Mouse (Mus musculus) heart, embryonic 14.5 days (tissue): ENCODE data around the gene Sstr4. TPM values are rescaled to one million over a fixed set of nuclear protein-coding genes. Genes with fewer than 3 reads are reported as not detected.

ENCODE experiments used
- ATAC-seq: fragments of 200-750 bp; cut with Nextera tagmentation; 2 replicates; pipeline ENCODE4 v1.8.0; 2017; ENCODE audit warnings: low read depth, moderate TSS enrichment; ENCODE audit not compliant: insufficient number of reproducible peaks, insufficient read depth, low FRiP score
- H3K27ac ChIP-seq, 2 experiments: fragments of 200-500 bp in 1 of 2; fragments of 300-500 bp in 1 of 2; sonication (generic) in 1 of 2; replicated peaks in 1 of 2; 2 replicates each; pipeline ENCODE4 v1.5.1; 2012 to 2014; ENCODE audit warnings: low read depth in 2 of 2, low read length in 2 of 2, control low read depth in 1 of 2, mild to moderate bottlenecking in 1 of 2, mixed read lengths in 1 of 2; ENCODE audit not compliant: control insufficient read depth in 1 of 2, insufficient read depth in 1 of 2
- H3K27me3 ChIP-seq: fragments of 300-500 bp; sonication (generic); 2 replicates; pipeline ENCODE4 v1.6.1; 2014; ENCODE audit warnings: mild to moderate bottlenecking, low read length, control low read depth; ENCODE audit not compliant: control insufficient read depth, insufficient read depth
- H3K36me3 ChIP-seq: fragments of 300-500 bp; sonication (generic); 2 replicates; pipeline ENCODE4 v1.6.1; 2014; ENCODE audit warnings: mild to moderate bottlenecking, control low read depth, low read length, mixed read lengths; ENCODE audit not compliant: control insufficient read depth, insufficient read depth
- H3K4me1 ChIP-seq, 2 experiments: fragments of 200-500 bp in 1 of 2; fragments of 300-500 bp in 1 of 2; sonication (generic) in 1 of 2; 2 replicates each; pipeline ENCODE4 v1.6.1; 2012 to 2014; ENCODE audit warnings: low read length in 2 of 2, control low read depth in 1 of 2, mixed read lengths in 1 of 2; ENCODE audit not compliant: control insufficient read depth in 2 of 2, insufficient read depth in 2 of 2
- H3K4me2 ChIP-seq: fragments of 300-500 bp; sonication (generic); 2 replicates; pipeline ENCODE4 v1.6.1; 2014; ENCODE audit warnings: mild to moderate bottlenecking, low read length
- H3K4me3 ChIP-seq, 2 experiments: fragments of 200-500 bp in 1 of 2; fragments of 300-500 bp in 1 of 2; sonication (generic) in 1 of 2; 2 replicates each; pipeline ENCODE4 v1.5.1; 2012 to 2014; ENCODE audit warnings: low read length in 2 of 2, mild to moderate bottlenecking in 2 of 2, control low read depth in 1 of 2, low read depth in 1 of 2, moderate library complexity in 1 of 2; ENCODE audit not compliant: control insufficient read depth in 1 of 2, insufficient read depth in 1 of 2
- H3K9ac ChIP-seq: fragments of 300-500 bp; sonication (generic); 2 replicates; pipeline ENCODE4 v1.6.1; 2014; ENCODE audit warnings: mild to moderate bottlenecking, low read length
- H3K9me3 ChIP-seq: fragments of 300-500 bp; sonication (generic); 2 replicates; pipeline ENCODE4 v1.6.1; 2016; ENCODE audit warnings: low read length, control low read depth; ENCODE audit not compliant: control insufficient read depth
- WGBS: fragments of 180-500 bp; shearing (Covaris S2); extraction: QIAGEN DNeasy Blood & Tissue Kit; methylation state at CpG from one replicate; pipeline ENCODE4 v1.1.7; 2014; 5-methylcytosine and 5-hydroxymethylcytosine counted together
- polyA plus RNA-seq: library from polyadenylated mRNA; unstranded; fragments of >200 nt; fragmentation: Nextera tagmentation; extraction: Ambion mirVana; gene quantifications from 2 replicates; pipeline ENCODE4 v1.2.1, GENCODE M21; 2014

Sstr4 gene
- polyA plus RNA-seq, 1 experiment from 2014 or later, result 1.5 TPM

- H3K4me2 ChIP-seq, result no peak overlapping the region
- H3K9me3 ChIP-seq, result no peaks in the 10 kb centered on the region
- no peak for ATAC-seq
- H3K4me3 ChIP-seq, result no peak overlapping the region
- H3K27me3 ChIP-seq, result no peaks in the 10 kb centered on the region
- WGBS, result 43% methylated on average over 1 of the region's 1 CpGs
- H3K9ac ChIP-seq, result no peak overlapping the region
- no peaks in the 10 kb centered on the region for H3K36me3 ChIP-seq
- H3K4me1 ChIP-seq, result no peaks in the 10 kb centered on the region
- H3K27ac ChIP-seq, result no peak overlapping the region
Measured at GRCm38 (mm10) chr2:148421112-148421511, 26.0 kb downstream of the Sstr4 start.

- H3K9ac ChIP-seq, result no peak overlapping the region
- no peak overlapping the region for H3K4me3 ChIP-seq
- no peak overlapping the region for H3K4me2 ChIP-seq
- no peaks in the 10 kb centered on the region for H3K9me3 ChIP-seq
- H3K27ac ChIP-seq, result no peak overlapping the region
- no peaks in the 10 kb centered on the region for H3K27me3 ChIP-seq
- no peaks in the 10 kb centered on the region for H3K4me1 ChIP-seq
- ATAC-seq, result no peak
- WGBS, result 71% methylated on average over 1 of the region's 1 CpGs
- H3K36me3 ChIP-seq, result no peaks in the 10 kb centered on the region
Measured at GRCm38 (mm10) chr2:148421706-148422105, 26.6 kb downstream of the Sstr4 start.

GRCm38 (mm10) chr2:148425709-148426382 lies 30.7 kb downstream of the Sstr4 start:
- Histone ChIP-seq H3K27ac (no peak overlapping the region), H3K9me3 (no peaks in the 10 kb centered on the region), H3K4me2 (no peak overlapping the region), H3K9ac (no peak overlapping the region), H3K4me1 (no peaks in the 10 kb centered on the region), H3K4me3 (no peak overlapping the region), H3K36me3 (no peaks in the 10 kb centered on the region), H3K27me3 (no peaks in the 10 kb centered on the region)
- 72% methylated on average over 5 of the region's 5 CpGs for WGBS
- no peak for ATAC-seq

- H3K4me2 ChIP-seq, result no peak overlapping the region
- H3K4me1 ChIP-seq, result no peaks in the 10 kb centered on the region
- no peaks in the 10 kb centered on the region for H3K36me3 ChIP-seq
- H3K9me3 ChIP-seq, result no peaks in the 10 kb centered on the region
- WGBS, result 81% methylated on average over 3 of the region's 3 CpGs
- no peak overlapping the region for H3K9ac ChIP-seq
- H3K27me3 ChIP-seq, result no peaks in the 10 kb centered on the region
- H3K27ac ChIP-seq, result no peak overlapping the region
- no peak for ATAC-seq
- H3K4me3 ChIP-seq, result no peak overlapping the region
Measured at GRCm38 (mm10) chr2:148427553-148427952, 32.4 kb downstream of the Sstr4 start.

- Histone ChIP-seq H3K27ac (no peak overlapping the region), H3K4me2 (no peak overlapping the region), H3K9ac (no peak overlapping the region), H3K9me3 (no peaks in the 10 kb centered on the region), H3K4me1 (no peaks in the 10 kb centered on the region), H3K27me3 (no peaks in the 10 kb centered on the region), H3K4me3 (no peak overlapping the region), H3K36me3 (no peaks in the 10 kb centered on the region)
- 67% methylated on average over 3 of the region's 3 CpGs for WGBS
- no peak for ATAC-seq
Measured at GRCm38 (mm10) chr2:148428523-148428922, 33.4 kb downstream of the Sstr4 start.

GRCm38 (mm10) chr2:148429001-148429505 lies 33.9 kb downstream of the Sstr4 start:
- H3K4me2 ChIP-seq, result no peak overlapping the region
- H3K27me3 ChIP-seq, result no peaks in the 10 kb centered on the region
- no peak overlapping the region for H3K4me3 ChIP-seq
- H3K4me1 ChIP-seq, result no peaks in the 10 kb centered on the region
- no peak overlapping the region for H3K9ac ChIP-seq
- H3K27ac ChIP-seq, result no peak overlapping the region
- H3K9me3 ChIP-seq, result no peaks in the 10 kb centered on the region
- no peaks in the 10 kb centered on the region for H3K36me3 ChIP-seq
- no peak for ATAC-seq

- no peak for ATAC-seq
- H3K27ac ChIP-seq, result no peak overlapping the region
- no peaks in the 10 kb centered on the region for H3K36me3 ChIP-seq
- H3K9me3 ChIP-seq, result no peaks in the 10 kb centered on the region
- no peaks in the 10 kb centered on the region for H3K4me1 ChIP-seq
- no peak overlapping the region for H3K4me2 ChIP-seq
- no peaks in the 10 kb centered on the region for H3K27me3 ChIP-seq
- WGBS, result 74% methylated on average over 4 of the region's 4 CpGs
- H3K9ac ChIP-seq, result no peak overlapping the region
- H3K4me3 ChIP-seq, result no peak overlapping the region
Measured at GRCm38 (mm10) chr2:148430941-148431340, 35.8 kb downstream of the Sstr4 start.

GRCm38 (mm10) chr2:148432346-148432745 lies 37.2 kb downstream of the Sstr4 start:
- Histone ChIP-seq H3K36me3 (no peaks in the 10 kb centered on the region), H3K4me1 (no peaks in the 10 kb centered on the region), H3K27ac (no peak overlapping the region), H3K9ac (no peak overlapping the region), H3K4me3 (no peak overlapping the region), H3K27me3 (no peaks in the 10 kb centered on the region), H3K9me3 (no peaks in the 10 kb centered on the region), H3K4me2 (no peak overlapping the region)
- WGBS, result 41% methylated on average over 2 of the region's 2 CpGs
- ATAC-seq, result no peak
